Mouse (Mus musculus): Measurements from ENCODE around the gene Colgalt1.

DNA sequence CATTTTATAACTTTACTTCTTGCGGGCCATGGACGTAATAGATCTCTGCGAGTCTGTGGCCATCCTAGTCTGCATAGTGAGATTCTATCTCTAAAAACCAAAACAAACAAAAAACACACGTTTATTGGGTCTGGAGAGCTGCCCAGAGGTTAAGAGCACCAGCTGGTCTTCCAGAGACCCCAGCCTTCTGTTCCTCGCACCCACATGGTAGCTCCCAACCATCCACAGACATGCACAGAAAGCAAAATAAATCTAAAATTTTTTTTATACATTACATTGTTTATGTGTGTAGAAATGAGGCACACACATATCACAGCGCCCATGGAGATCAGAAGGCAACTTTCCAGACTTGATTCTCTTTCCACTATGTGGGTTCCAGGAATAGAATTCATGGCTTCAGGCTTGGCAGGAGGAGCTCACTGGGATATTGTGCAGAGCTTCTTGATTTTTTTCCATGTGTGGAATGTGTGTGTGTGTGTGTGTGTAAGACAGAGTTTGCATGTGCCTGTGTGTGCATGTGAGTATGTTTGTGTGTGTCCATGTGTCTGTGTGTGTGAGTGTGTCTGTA is 61.5 kb downstream of the Colgalt1 start:
- TF ChIP-seq TCF12 (IDR thresholded peaks at IDR 0.05; ENCODE audit: low read depth, low read length) = no peak
- no peak for TF ChIP-seq RCOR1 (IDR thresholded peaks at IDR 0.05; ENCODE audit: low read depth, low read length)
- TF ChIP-seq USF2 (IDR thresholded peaks at IDR 0.05; ENCODE audit: borderline replicate concordance in 1 of 2, insufficient read depth in 1 of 2, low read depth in 1 of 2, low read length in 2 of 2) = no peak
- TF ChIP-seq EP300 (IDR thresholded peaks at IDR 0.05; ENCODE audit: low read depth in 1 of 2, low read length in 2 of 2) = no peak
- no peak for TF ChIP-seq ZKSCAN1 (IDR thresholded peaks at IDR 0.05; ENCODE audit: low read depth, low read length)
- no peak for TF ChIP-seq NELFE (IDR thresholded peaks at IDR 0.05; ENCODE audit: low read depth, low read length)
- no peak for TF ChIP-seq POLR2AphosphoS2 (IDR thresholded peaks at IDR 0.05; ENCODE audit: low read length)
